Mouse (Mus musculus): ENCODE results near the gene Pcyox1. TPM values are rescaled to one million over a fixed set of nuclear protein-coding genes. Genes with fewer than 3 reads are reported as not detected.

Pcyox1 gene
- polyA plus RNA-seq (2012; ENCODE audit: insufficient read depth, insufficient read length, missing spikeins) = 98.9 and 99.9 TPM in 2 replicates

GRCm38 (mm10) chr6:86396581-86397256 lies at the start of gene Pcyox1:
Pcyox1 (minus strand) TSS chr6:86397154.
- TF ChIP-seq CTCF (IDR thresholded peaks at IDR 0.05; ENCODE audit: low read depth, low read length) = no peak
- peak; percentile 64; the same call in 1 of the 2 replicates for TF ChIP-seq POLR2A (IDR thresholded peaks at IDR 0.05; ENCODE audit: borderline replicate concordance, low read depth, low read length)
- peak within 1 kb of the TSS; percentile 76 for H3K27ac ChIP-seq (ENCODE audit: insufficient read depth, low read depth, low read length)
- peak within 1 kb of the TSS; percentile 84 for H3K4me3 ChIP-seq (ENCODE audit: insufficient read depth, low read length)
- H3K4me1 ChIP-seq (ENCODE audit: control insufficient read depth, insufficient read depth, low read length) = peaks cover 28% of the 10 kb centered on the region

DNA sequence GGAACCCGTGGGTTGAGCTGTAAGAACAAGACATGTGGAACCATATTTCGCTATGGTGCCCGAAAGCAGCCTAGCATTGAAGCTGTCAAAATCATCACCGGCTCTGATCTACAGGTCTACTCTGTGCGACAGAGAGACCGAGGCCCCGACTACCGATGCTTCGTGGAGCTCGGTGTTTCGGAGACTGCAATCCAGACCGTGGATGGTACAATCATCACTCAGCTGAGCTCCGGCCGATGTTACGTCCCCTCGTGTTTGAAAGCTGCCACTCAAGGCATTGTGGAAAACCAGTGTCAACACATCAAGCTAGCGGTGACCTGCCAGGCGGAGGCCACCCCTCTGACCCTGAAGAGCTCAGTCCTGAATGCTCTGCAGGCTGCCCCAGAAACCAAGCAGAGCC lies 48.6 kb upstream of the Pcyox1 start:
- Histone ChIP-seq H3K4me1 (ENCODE audit: control insufficient read depth, insufficient read depth, low read length) (peaks cover 23% of the 10 kb centered on the region), H3K4me3 (ENCODE audit: insufficient read depth, low read length) (no peak overlapping the region)

GRCm38 (mm10) chr6:86441571-86441970 lies 44.6 kb upstream of the Pcyox1 start:
- peak overlapping the region; percentile 59 for H3K27ac ChIP-seq (ENCODE audit: insufficient read depth, low read depth, low read length)
- peaks cover 19% of the 10 kb centered on the region for H3K4me1 ChIP-seq (ENCODE audit: control insufficient read depth, insufficient read depth, low read length)
- TF ChIP-seq POLR2A (IDR thresholded peaks at IDR 0.05; ENCODE audit: borderline replicate concordance, low read depth, low read length) (no peak), CTCF (IDR thresholded peaks at IDR 0.05; ENCODE audit: low read depth, low read length) (no peak)
- no peak overlapping the region for H3K4me3 ChIP-seq (ENCODE audit: insufficient read depth, low read length)

More for the DNA sequence above, 48.6 kb upstream of the Pcyox1 start:
- no peak for TF ChIP-seq POLR2A (IDR thresholded peaks at IDR 0.05; ENCODE audit: borderline replicate concordance, low read depth, low read length)
- no peak for TF ChIP-seq CTCF (IDR thresholded peaks at IDR 0.05; ENCODE audit: low read depth, low read length)
- H3K27ac ChIP-seq (ENCODE audit: insufficient read depth, low read depth, low read length) = no peak overlapping the region

DNA sequence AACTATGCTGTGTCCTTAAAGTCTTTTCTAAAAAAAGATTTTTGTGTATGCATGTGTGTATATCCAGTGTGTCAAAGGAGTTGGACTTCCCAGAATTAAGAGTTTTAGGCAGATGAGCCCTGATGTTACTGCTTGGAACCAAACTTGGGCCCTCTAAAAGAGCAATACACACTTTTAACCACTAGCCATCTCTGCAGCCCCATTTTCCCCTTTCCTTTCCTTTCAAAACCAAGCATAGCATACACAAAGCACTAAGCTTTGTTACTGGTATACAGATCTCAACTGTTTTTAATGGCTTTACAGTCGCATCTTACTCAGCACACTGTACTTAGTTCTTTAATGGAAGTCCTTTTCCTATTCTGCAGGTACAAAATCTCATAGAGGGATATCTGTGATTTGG lies 42.6 kb upstream of the Pcyox1 start:
- peak overlapping the region; percentile 92 for H3K4me3 ChIP-seq (ENCODE audit: insufficient read depth, low read length)
- H3K27ac ChIP-seq (ENCODE audit: insufficient read depth, low read depth, low read length) = peak overlapping the region; percentile 95
- peaks cover 15% of the 10 kb centered on the region for H3K4me1 ChIP-seq (ENCODE audit: control insufficient read depth, insufficient read depth, low read length)
- TF ChIP-seq CTCF (IDR thresholded peaks at IDR 0.05; ENCODE audit: low read depth, low read length) (no peak), POLR2A (IDR thresholded peaks at IDR 0.05; ENCODE audit: borderline replicate concordance, low read depth, low read length) (no peak)

DNA sequence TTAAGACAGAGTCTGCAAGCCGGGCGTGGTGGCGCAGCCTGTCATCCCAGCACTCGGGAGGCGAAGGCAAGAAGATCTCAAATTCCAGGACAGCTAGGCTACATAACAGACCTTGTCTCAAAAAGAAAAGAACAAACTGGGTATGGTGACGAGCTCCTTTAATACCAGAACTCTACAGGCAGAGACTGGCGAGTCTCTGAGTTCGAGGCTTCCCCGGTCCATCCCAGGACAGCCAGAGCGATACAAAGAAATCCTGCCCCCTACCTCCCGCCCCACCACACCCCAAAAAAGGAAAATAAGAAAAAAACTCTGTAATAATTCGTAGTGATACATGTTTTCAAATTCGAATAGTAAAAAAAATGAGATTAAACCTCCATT lies 42.2 kb upstream of the Pcyox1 start:
- H3K27ac ChIP-seq (ENCODE audit: insufficient read depth, low read depth, low read length) = peak overlapping the region; percentile 95
- H3K4me1 ChIP-seq (ENCODE audit: control insufficient read depth, insufficient read depth, low read length) = peaks cover 15% of the 10 kb centered on the region
- peak overlapping the region; percentile 92 for H3K4me3 ChIP-seq (ENCODE audit: insufficient read depth, low read length)
- TF ChIP-seq POLR2A (IDR thresholded peaks at IDR 0.05; ENCODE audit: borderline replicate concordance, low read depth, low read length) = no peak
- TF ChIP-seq CTCF (IDR thresholded peaks at IDR 0.05; ENCODE audit: low read depth, low read length) = no peak

DNA sequence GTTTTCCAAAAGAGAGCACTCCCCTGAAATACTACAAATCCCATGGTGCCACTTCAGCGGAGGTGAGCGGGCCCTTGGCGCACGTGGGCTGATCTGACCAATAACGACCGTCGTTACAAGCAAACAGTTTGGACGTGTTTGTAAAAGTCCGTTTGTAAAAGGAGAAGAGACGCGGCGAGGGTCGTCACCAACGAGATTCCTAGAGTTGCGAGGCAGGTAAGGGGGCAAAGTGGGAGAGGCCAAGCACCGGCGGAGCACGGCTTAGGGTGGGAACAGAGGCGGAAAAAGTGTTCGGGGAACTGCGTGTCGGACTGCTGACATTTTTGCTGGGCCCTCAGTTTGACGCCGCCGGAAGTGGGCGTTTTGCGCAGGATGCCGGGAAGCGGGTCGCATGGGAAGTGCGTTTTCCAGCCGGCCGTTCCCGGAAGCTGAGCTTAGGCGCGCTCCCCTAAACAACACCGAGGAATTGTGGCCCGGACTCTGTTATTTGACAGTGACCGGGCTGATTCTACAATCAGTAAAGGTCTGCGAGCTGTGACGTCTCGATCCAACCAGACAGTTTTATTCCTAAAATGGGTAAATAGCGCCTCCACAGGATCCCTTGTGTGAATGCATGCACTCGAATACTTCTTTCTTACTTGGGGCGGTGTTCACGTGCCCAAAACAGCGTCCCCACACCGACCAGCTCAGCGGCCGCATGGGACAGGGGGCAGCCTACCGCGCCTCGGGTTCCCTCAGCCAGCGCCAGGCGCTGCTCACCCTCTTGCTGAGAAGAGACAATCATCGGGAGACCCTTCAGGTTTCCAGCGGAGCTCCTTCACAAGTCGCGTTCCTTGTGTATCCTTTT lies 41.5 kb upstream of the Pcyox1 start, which contains the start of gene C87436:
C87436 (plus strand) TSS at position 103 of the 847 bp plus-strand sequence.
- Histone ChIP-seq H3K4me3 (ENCODE audit: insufficient read depth, low read length) (peak within 1 kb of the TSS; percentile 92), H3K4me1 (ENCODE audit: control insufficient read depth, insufficient read depth, low read length) (peaks cover 15% of the 10 kb centered on the region), H3K27ac (ENCODE audit: insufficient read depth, low read depth, low read length) (peak within 1 kb of the TSS; percentile 95)
- no peak for TF ChIP-seq CTCF (IDR thresholded peaks at IDR 0.05; ENCODE audit: low read depth, low read length)
- TF ChIP-seq POLR2A (IDR thresholded peaks at IDR 0.05; ENCODE audit: borderline replicate concordance, low read depth, low read length) = no peak

DNA sequence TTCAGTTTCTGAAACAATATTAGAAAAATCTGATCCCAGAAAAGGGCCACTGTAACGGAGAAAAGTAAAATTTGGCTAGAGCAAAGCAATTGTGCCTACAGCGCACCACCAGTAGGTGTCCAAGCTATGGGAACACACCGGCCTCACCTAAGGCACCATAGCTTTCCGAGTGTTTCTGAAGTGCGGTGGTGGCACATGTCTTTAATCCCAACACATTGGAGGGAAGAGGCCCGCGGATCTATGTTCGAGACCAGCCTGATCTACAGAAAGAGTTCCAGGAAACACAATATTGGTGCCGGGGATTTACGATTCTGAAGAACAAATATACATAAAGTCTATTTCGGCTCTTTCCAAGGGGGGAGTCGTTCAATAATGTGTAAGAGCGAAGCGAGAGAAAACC lies 40.8 kb upstream of the Pcyox1 start:
- H3K27ac ChIP-seq (ENCODE audit: insufficient read depth, low read depth, low read length) = peak overlapping the region; percentile 39

GRCm38 (mm10) chr6:86433696-86434095 lies 36.7 kb upstream of the Pcyox1 start:
- peaks cover 5% of the 10 kb centered on the region; the same call in 1 of the 2 replicates for H3K4me1 ChIP-seq (ENCODE audit: control insufficient read depth, insufficient read depth, low read length)
- no peak overlapping the region for H3K4me3 ChIP-seq (ENCODE audit: insufficient read depth, low read length)
- no peak overlapping the region for H3K27ac ChIP-seq (ENCODE audit: insufficient read depth, low read depth, low read length)
- TF ChIP-seq POLR2A (IDR thresholded peaks at IDR 0.05; ENCODE audit: borderline replicate concordance, low read depth, low read length) (no peak), CTCF (IDR thresholded peaks at IDR 0.05; ENCODE audit: low read depth, low read length) (no peak)

More for the DNA sequence above, 40.8 kb upstream of the Pcyox1 start:
- no peak for TF ChIP-seq CTCF (IDR thresholded peaks at IDR 0.05; ENCODE audit: low read depth, low read length)
- TF ChIP-seq POLR2A (IDR thresholded peaks at IDR 0.05; ENCODE audit: borderline replicate concordance, low read depth, low read length) = no peak
- Histone ChIP-seq H3K4me3 (ENCODE audit: insufficient read depth, low read length) (peak overlapping the region; percentile 92), H3K4me1 (ENCODE audit: control insufficient read depth, insufficient read depth, low read length) (peaks cover 15% of the 10 kb centered on the region)

DNA sequence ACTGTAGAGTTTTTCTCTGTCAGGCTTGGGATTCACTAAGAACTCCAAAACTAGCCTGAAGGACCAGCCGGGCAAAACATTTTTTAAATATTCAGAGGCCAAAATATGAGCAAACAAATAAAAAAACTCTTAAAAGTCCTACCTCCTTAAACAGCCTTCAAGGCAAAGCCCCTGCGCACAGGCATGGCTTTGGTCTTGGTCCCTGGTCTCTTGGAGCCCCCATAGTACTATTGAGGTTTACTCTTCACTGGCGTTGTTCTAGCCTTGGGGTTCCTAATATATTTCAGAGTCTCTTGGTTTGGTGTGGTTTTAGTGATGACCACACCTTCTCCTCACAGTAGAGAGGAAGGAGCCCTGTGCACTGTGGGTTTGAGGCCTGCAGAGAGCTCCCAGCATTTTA lies 34.6 kb upstream of the Pcyox1 start:
- no peak overlapping the region for H3K4me3 ChIP-seq (ENCODE audit: insufficient read depth, low read length)
- no peak for TF ChIP-seq POLR2A (IDR thresholded peaks at IDR 0.05; ENCODE audit: borderline replicate concordance, low read depth, low read length)
- no peak for TF ChIP-seq CTCF (IDR thresholded peaks at IDR 0.05; ENCODE audit: low read depth, low read length)
- no peak overlapping the region for H3K27ac ChIP-seq (ENCODE audit: insufficient read depth, low read depth, low read length)
- H3K4me1 ChIP-seq (ENCODE audit: control insufficient read depth, insufficient read depth, low read length) = no peaks in the 10 kb centered on the region

DNA sequence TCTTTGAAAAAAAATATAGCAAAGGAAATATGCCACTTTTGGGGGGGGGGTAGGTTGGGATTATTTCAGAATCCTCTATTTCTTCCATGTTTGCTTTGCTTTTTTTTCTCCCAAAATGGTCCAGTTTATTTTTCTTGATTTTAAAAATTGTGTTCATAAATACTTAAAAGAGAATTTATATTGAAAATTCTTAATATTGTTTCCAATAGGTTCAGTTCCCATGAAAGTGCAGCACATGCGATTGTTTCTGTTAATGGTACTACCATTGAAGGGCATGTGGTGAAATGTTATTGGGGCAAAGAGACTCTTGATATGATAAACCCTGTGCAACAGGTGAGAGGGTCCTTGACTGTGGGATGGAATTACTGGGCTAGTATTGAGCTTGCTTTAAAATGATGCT lies 29.4 kb upstream of the Pcyox1 start, which contains the start of gene Gm44790:
Gm44790 (plus strand) TSS at position 301 of the 400 bp plus-strand sequence.
- H3K4me1 ChIP-seq (ENCODE audit: control insufficient read depth, insufficient read depth, low read length) = no peaks in the 10 kb centered on the region
- no peak within 1 kb of the TSS for H3K27ac ChIP-seq (ENCODE audit: insufficient read depth, low read depth, low read length)
- H3K4me3 ChIP-seq (ENCODE audit: insufficient read depth, low read length) = no peak within 1 kb of the TSS
- no peak for TF ChIP-seq CTCF (IDR thresholded peaks at IDR 0.05; ENCODE audit: low read depth, low read length)
- TF ChIP-seq POLR2A (IDR thresholded peaks at IDR 0.05; ENCODE audit: borderline replicate concordance, low read depth, low read length) = no peak
